Mouse (Mus musculus) MEL (cell line): ENCODE measurements around the gene Crim1. TPM values are rescaled to one million over a fixed set of nuclear protein-coding genes. Genes with fewer than 3 reads are reported as not detected.

Experiments
- DNase-seq: peaks from one replicate; pipeline ENCODE4 v3.0.0; 2011; ENCODE audit warnings: low read depth, low spot score
- H3K27ac ChIP-seq: 2 replicates; pipeline ENCODE4 v1.5.1; 2012; ENCODE audit warnings: low read depth, mild to moderate bottlenecking, control low read depth, low read length, moderate library complexity; ENCODE audit not compliant: control insufficient read depth
- H3K27me3 ChIP-seq, 2 experiments: fragments of 150-350 bp in 1 of 2; sonication (generic) in 1 of 2; 2 replicates each; pipeline ENCODE4 v1.6.1; 2012; ENCODE audit warnings: low read length in 2 of 2, mild to moderate bottlenecking in 2 of 2, improper control_type of control experiment in 1 of 2, moderate library complexity in 1 of 2; ENCODE audit not compliant: insufficient read depth in 2 of 2, control insufficient read depth in 1 of 2
- H3K36me3 ChIP-seq, 2 experiments: 2 replicates each; pipeline ENCODE4 v1.6.1; 2012 to 2014; ENCODE audit warnings: low read length in 2 of 2, improper control_type of control experiment in 1 of 2, inconsistent platforms in 1 of 2, mild to moderate bottlenecking in 1 of 2; ENCODE audit not compliant: insufficient read depth in 2 of 2, control insufficient read depth in 1 of 2
- H3K4me1 ChIP-seq, 2 experiments: fragments of 150-350 bp in 1 of 2; sonication (generic) in 1 of 2; 2 replicates each; pipeline ENCODE4 v1.6.1; 2012; ENCODE audit warnings: low read length in 2 of 2, improper control_type of control experiment in 1 of 2, mild to moderate bottlenecking in 1 of 2; ENCODE audit not compliant: insufficient read depth in 2 of 2, control insufficient read depth in 1 of 2
- H3K4me3 ChIP-seq, 2 experiments: fragments of 150-350 bp in 1 of 2; sonication (generic) in 1 of 2; 2 replicates each; pipeline ENCODE4 v1.5.1; 2012; ENCODE audit warnings: low read depth in 2 of 2, low read length in 2 of 2, mild to moderate bottlenecking in 2 of 2, moderate library complexity in 2 of 2, control low read depth in 1 of 2, improper control_type of control experiment in 1 of 2; ENCODE audit not compliant: control insufficient read depth in 1 of 2, insufficient read depth in 1 of 2
- H3K79me2 ChIP-seq: 2 replicates; pipeline ENCODE4 v1.6.1; 2012; ENCODE audit warnings: mild to moderate bottlenecking, low read length, moderate library complexity; ENCODE audit not compliant: control insufficient read depth, poor library complexity, insufficient read depth
- H3K9ac ChIP-seq: 2 replicates; pipeline ENCODE4 v1.6.1; 2012; ENCODE audit warnings: low read depth, mild to moderate bottlenecking, control low read depth, low read length, moderate library complexity; ENCODE audit not compliant: control insufficient read depth, poor library complexity, severe bottlenecking
- H3K9me3 ChIP-seq: fragments of 150-350 bp; sonication (generic); replicated peaks from 2 replicates; pipeline ENCODE4 v1.6.1; 2012; ENCODE audit warnings: mild to moderate bottlenecking, low read length, improper control_type of control experiment, moderate library complexity; ENCODE audit not compliant: insufficient read depth
- BHLHE40 ChIP-seq: IDR thresholded peaks from 2 replicates; pipeline ENCODE4 v1.6.1; 2012; ENCODE audit warnings: low read depth, mild to moderate bottlenecking, inconsistent platforms, low read length, improper control_type of control experiment, borderline replicate concordance
- CHD2 ChIP-seq: IDR thresholded peaks from 2 replicates; pipeline ENCODE4 v1.6.1; 2011; ENCODE audit warnings: low read length, improper control_type of control experiment
- CTCF ChIP-seq, 3 experiments: IDR thresholded peaks in 2 of 3; conservative IDR thresholded peaks in 1 of 3; 2 replicates each; pipeline ENCODE4 v1.5.1; 2011 to 2012; ENCODE audit warnings: low read length in 3 of 3, low read depth in 2 of 3, mild to moderate bottlenecking in 2 of 3, improper control_type of control experiment in 1 of 3, inconsistent platforms in 1 of 3, mixed read lengths in 1 of 3, moderate library complexity in 1 of 3; ENCODE audit not compliant: control insufficient read depth in 1 of 3, insufficient read depth in 1 of 3, poor library complexity in 1 of 3, severe bottlenecking in 1 of 3
- ELF1 ChIP-seq: IDR thresholded peaks from 2 replicates; pipeline ENCODE4 v1.6.1; 2014; ENCODE audit warnings: low read depth, mild to moderate bottlenecking, inconsistent platforms, low read length, improper control_type of control experiment, moderate library complexity
- GABPA ChIP-seq: IDR thresholded peaks from 2 replicates; pipeline ENCODE4 v1.6.1; 2012; ENCODE audit warnings: low read depth, mild to moderate bottlenecking, inconsistent platforms, low read length, improper control_type of control experiment, moderate library complexity
- GATA1 ChIP-seq: IDR thresholded peaks from 2 replicates; pipeline ENCODE4 v1.6.1; 2011; ENCODE audit warnings: low read depth, low read length, improper control_type of control experiment
- JUND ChIP-seq: IDR thresholded peaks from 2 replicates; pipeline ENCODE4 v1.6.1; 2011; ENCODE audit warnings: low read depth, mild to moderate bottlenecking, improper control_type of control experiment, low read length
- MAZ ChIP-seq: IDR thresholded peaks from 2 replicates; pipeline ENCODE4 v1.6.1; 2012; ENCODE audit warnings: low read depth, mild to moderate bottlenecking, inconsistent platforms, low read length, improper control_type of control experiment
- MEF2A ChIP-seq: IDR thresholded peaks from 2 replicates; pipeline ENCODE4 v1.6.1; 2014; ENCODE audit warnings: low read depth, mild to moderate bottlenecking, inconsistent platforms, low read length, improper control_type of control experiment; ENCODE audit not compliant: poor library complexity, insufficient replicate concordance, severe bottlenecking; ENCODE audit errors: extremely low read depth
- NELFE ChIP-seq: IDR thresholded peaks from 2 replicates; pipeline ENCODE4 v1.6.1; 2011; ENCODE audit warnings: low read depth, low read length, improper control_type of control experiment
- SIN3A ChIP-seq: IDR thresholded peaks from 2 replicates; pipeline ENCODE4 v1.6.1; 2012; ENCODE audit warnings: low read length, improper control_type of control experiment, inconsistent platforms
- TAL1 ChIP-seq: IDR thresholded peaks from 2 replicates; pipeline ENCODE4 v1.6.1; 2012; ENCODE audit warnings: mild to moderate bottlenecking, inconsistent platforms, low read length, moderate library complexity, mixed read lengths
- UBTF ChIP-seq: IDR thresholded peaks from 2 replicates; pipeline ENCODE4 v1.6.1; 2012; ENCODE audit warnings: low read depth, mild to moderate bottlenecking, inconsistent platforms, low read length, improper control_type of control experiment, moderate library complexity, borderline replicate concordance; ENCODE audit not compliant: insufficient read depth
- USF1 ChIP-seq: IDR thresholded peaks from 2 replicates; pipeline ENCODE4 v1.6.1; 2014; ENCODE audit warnings: low read depth, mild to moderate bottlenecking, inconsistent platforms, low read length, improper control_type of control experiment, moderate library complexity
- ZC3H11A ChIP-seq: IDR thresholded peaks from 2 replicates; pipeline ENCODE4 v1.6.1; 2012; ENCODE audit warnings: low read depth, mild to moderate bottlenecking, inconsistent platforms, low read length, improper control_type of control experiment
- polyA plus RNA-seq, 2 experiments: library from polyadenylated mRNA; stranded (reverse) in 1 of 2; unstranded in 1 of 2; fragments of >175 nt in 1 of 2; fragments of >200 nt in 1 of 2; gene quantifications; 2 replicates each; pipeline versions ENCODE4 v1.2.1 to v1.2.4; 2012; ENCODE audit warnings: low replicate concordance in 2 of 2, low read depth in 1 of 2; ENCODE audit not compliant: insufficient read length in 2 of 2, insufficient read depth in 1 of 2, missing spikeins in 1 of 2
- total RNA-seq: library from RNA; depleted of rRNA; stranded (reverse); fragments of 300-350 nt; gene quantifications from 2 replicates; pipeline ENCODE4 v1.2.3, GENCODE M21; 2012

Crim1 gene
- total and polyA plus RNA-seq, 3 experiments = not detected

DNA sequence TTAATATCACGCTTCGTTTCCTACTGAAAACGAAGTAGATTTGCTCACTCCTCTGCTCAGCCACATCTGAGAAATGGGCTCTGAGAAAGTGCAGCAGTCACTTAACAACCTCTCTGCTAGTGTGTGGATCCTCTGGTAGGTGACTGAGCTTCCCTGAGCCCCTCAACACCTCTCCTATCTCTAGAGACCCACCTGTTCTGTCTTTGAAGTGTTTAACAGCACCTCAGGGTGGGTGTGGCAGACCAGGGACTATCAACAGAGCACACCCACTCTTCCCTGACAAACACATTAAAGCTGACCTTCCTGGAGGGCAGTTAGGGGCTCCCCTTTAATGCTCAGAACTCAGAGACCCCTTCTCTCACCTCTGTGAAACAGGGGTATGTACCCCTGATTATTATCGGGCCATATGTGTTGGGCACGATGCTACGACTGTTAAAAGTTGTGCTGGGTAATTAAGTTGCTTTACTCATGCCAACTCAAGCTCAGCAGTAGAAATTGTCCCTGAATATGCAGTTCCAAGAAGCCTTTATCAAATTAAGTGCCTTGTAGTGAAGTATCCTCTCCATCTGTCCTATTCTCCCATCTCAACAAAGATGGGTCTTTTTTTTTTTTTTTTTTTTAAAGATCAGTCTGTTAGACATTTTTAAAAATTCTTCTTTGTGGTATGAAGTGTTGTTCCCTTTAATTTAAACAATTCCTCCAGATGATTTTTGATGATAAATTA is 90.3 kb downstream of the Crim1 start:
- no peak overlapping the region for H3K9ac ChIP-seq
- no peak for TF ChIP-seq JUND
- no peak for TF ChIP-seq GABPA
- TF ChIP-seq ZC3H11A = no peak
- no peak for TF ChIP-seq UBTF
- no peak for TF ChIP-seq CTCF (IDR thresholded peaks at IDR 0.05 in 2 of 3, conservative IDR thresholded peaks at IDR 0.05 in 1 of 3; ENCODE audit: control insufficient read depth in 1 of 3, insufficient read depth in 1 of 3, low read depth in 2 of 3, low read length in 3 of 3, poor library complexity in 1 of 3, severe bottlenecking in 1 of 3)
- TF ChIP-seq CHD2 = no peak
- no peak for TF ChIP-seq MAZ
- TF ChIP-seq ELF1 = no peak
- no peak for TF ChIP-seq BHLHE40
- TF ChIP-seq TAL1 = no peak
- TF ChIP-seq, all 39 proteins: peak for 0
- Histone ChIP-seq H3K36me3 (no peaks in the 10 kb centered on the region), H3K27me3 (no peaks in the 10 kb centered on the region), H3K4me1 (no peaks in the 10 kb centered on the region), H3K4me3 (no peak overlapping the region), H3K27ac (no peak overlapping the region), H3K79me2 (no peaks in the 10 kb centered on the region), H3K9me3 (no peaks in the 10 kb centered on the region)
- no peak for DNase-seq

- no peak for DNase-seq
- Histone ChIP-seq H3K36me3 (no peaks in the 10 kb centered on the region), H3K9me3 (no peaks in the 10 kb centered on the region)
- no peak for TF ChIP-seq MEF2A
- TF ChIP-seq USF1 = no peak
- no peak for TF ChIP-seq ZC3H11A
- no peak for TF ChIP-seq CHD2
- TF ChIP-seq NELFE = no peak
- TF ChIP-seq UBTF = no peak
- TF ChIP-seq, all 39 proteins: peak for 0
- H3K4me1 ChIP-seq = no peaks in the 10 kb centered on the region
- H3K4me3 ChIP-seq = no peak overlapping the region
- no peak overlapping the region for H3K27ac ChIP-seq
- no peak overlapping the region for H3K9ac ChIP-seq
- H3K27me3 ChIP-seq = no peaks in the 10 kb centered on the region
- no peaks in the 10 kb centered on the region for H3K79me2 ChIP-seq
Observed at GRCm38 (mm10) chr17:78291030-78291429, 91.0 kb downstream of the Crim1 start.

- no peaks in the 10 kb centered on the region for H3K4me1 ChIP-seq
- H3K79me2 ChIP-seq = no peaks in the 10 kb centered on the region
- no peaks in the 10 kb centered on the region for H3K9me3 ChIP-seq
- H3K4me3 ChIP-seq = no peak overlapping the region
- H3K36me3 ChIP-seq = no peaks in the 10 kb centered on the region
- H3K27ac ChIP-seq = no peak overlapping the region
- no peak overlapping the region for H3K9ac ChIP-seq
- H3K27me3 ChIP-seq = no peaks in the 10 kb centered on the region
- DNase-seq = no peak
- TF ChIP-seq GATA1 (no peak), SIN3A (no peak), NELFE (no peak)
Observed at GRCm38 (mm10) chr17:78292301-78292700, 92.3 kb downstream of the Crim1 start.
